ENCODE assay signal across 33 mouse cellular contexts in genomic region chr2:104163978-104164487, GRCm38 (mm10). TPM values are rescaled to one million over a fixed set of nuclear protein-coding genes. Genes with fewer than 3 reads are reported as not detected.
"Had no signal": no experiment of that assay in that cellular context is flagged by ENCODE, and none has a peak within 500 bp of the region (broad histone marks: within the 10 kb centered on the region; RNA-seq: fewer than 3 reads in every experiment).

No protein-coding gene starts in this region.

- DNase-seq: left cerebral cortex, postnatal 4 days; liver; liver, embryonic 13.5 days; liver, postnatal 0 days; lung, adult 18-20 months; lung, adult 2 months; lung, embryonic 14.5 days; lung, postnatal 10 days; lung, postnatal 14 days; lung, postnatal 36 days; lung, postnatal 4 days; midbrain, embryonic 14.5 days had no signal

- H3K27me3 ChIP-seq: limb, embryonic 12.5 days; limb, embryonic 13.5 days; limb, embryonic 15.5 days; liver, embryonic 12.5 days; liver, embryonic 13.5 days; liver, embryonic 15.5 days; lung, embryonic 15.5 days; midbrain, embryonic 12.5 days; midbrain, embryonic 15.5 days; neural tube, embryonic 12.5 days; neural tube, embryonic 13.5 days had no signal

- H3K4me1 ChIP-seq: limb, embryonic 10.5 days; limb, embryonic 12.5 days; limb, embryonic 13.5 days; liver, embryonic 12.5 days; liver, embryonic 13.5 days; liver, embryonic 15.5 days; lung, embryonic 15.5 days; megakaryocyte, embryonic 14.5 days; neural tube, embryonic 12.5 days had no signal

- H3K27ac ChIP-seq: limb, embryonic 10.5 days; limb, embryonic 12.5 days; limb, embryonic 13.5 days; limb, embryonic 15.5 days; liver, embryonic 12.5 days; liver, embryonic 13.5 days; liver, embryonic 14.5 days; liver, embryonic 15.5 days; lung, embryonic 15.5 days; macrophage; midbrain, embryonic 10.5 days; midbrain, embryonic 12.5 days; midbrain, embryonic 15.5 days; neural tube, embryonic 12.5 days; neural tube, embryonic 13.5 days had no signal

- H3K9me3 ChIP-seq: limb, embryonic 10.5 days; limb, embryonic 12.5 days; limb, embryonic 13.5 days; limb, embryonic 15.5 days; liver, embryonic 12.5 days; liver, embryonic 13.5 days; liver, embryonic 15.5 days; lung, embryonic 15.5 days; megakaryocyte, embryonic 14.5 days; midbrain, embryonic 10.5 days; midbrain, embryonic 12.5 days; midbrain, embryonic 15.5 days; neural tube, embryonic 12.5 days; neural tube, embryonic 13.5 days had no signal

- H3K36me3 ChIP-seq: limb, embryonic 10.5 days; limb, embryonic 12.5 days; limb, embryonic 13.5 days; limb, embryonic 15.5 days; liver, embryonic 12.5 days; liver, embryonic 13.5 days; liver, embryonic 15.5 days; lung, embryonic 15.5 days; midbrain, embryonic 10.5 days; midbrain, embryonic 12.5 days; midbrain, embryonic 15.5 days; neural tube, embryonic 12.5 days had no signal

- H3K4me3 ChIP-seq: limb, embryonic 10.5 days; limb, embryonic 12.5 days; limb, embryonic 13.5 days; limb, embryonic 15.5 days; liver, embryonic 12.5 days; liver, embryonic 13.5 days; liver, embryonic 15.5 days; lung, embryonic 15.5 days; megakaryocyte, embryonic 14.5 days; midbrain, embryonic 10.5 days; midbrain, embryonic 12.5 days; midbrain, embryonic 15.5 days; neural tube, embryonic 12.5 days; neural tube, embryonic 13.5 days had no signal

- H3K4me2 ChIP-seq: limb, embryonic 12.5 days; limb, embryonic 13.5 days; limb, embryonic 15.5 days; liver, embryonic 11.5 days; liver, embryonic 12.5 days; liver, embryonic 13.5 days; liver, embryonic 15.5 days; lung, embryonic 14.5 days; lung, embryonic 15.5 days; midbrain, embryonic 12.5 days; midbrain, embryonic 15.5 days; neural tube, embryonic 12.5 days; neural tube, embryonic 13.5 days had no signal

- ATAC-seq: liver, embryonic 12.5 days; liver, postnatal 0 days; lung, postnatal 0 days; midbrain, embryonic 15.5 days; midbrain, embryonic 16.5 days had no signal

- H3K9ac ChIP-seq: limb, embryonic 12.5 days; limb, embryonic 13.5 days; limb, embryonic 15.5 days; liver, embryonic 12.5 days; liver, embryonic 13.5 days; liver, embryonic 14.5 days; liver, embryonic 15.5 days; liver, postnatal 0 days; lung, embryonic 14.5 days; lung, embryonic 15.5 days; midbrain, embryonic 12.5 days; midbrain, embryonic 15.5 days; neural tube, embryonic 12.5 days; neural tube, embryonic 13.5 days had no signal

RNA-seq across cellular contexts. Expression of gene A930018P22Rik, which starts 41.5 kb away (rescaled TPM):
- polyA plus RNA-seq: limb, embryonic 10.5 days; limb, embryonic 11.5 days; limb, embryonic 12.5 days; limb, embryonic 13.5 days; limb, embryonic 15.5 days; liver, embryonic 11.5 days; lung, embryonic 14.5 days; lung, embryonic 15.5 days; lung, embryonic 16.5 days; macrophage; midbrain, embryonic 12.5 days; midbrain, embryonic 14.5 days; midbrain, embryonic 15.5 days; midbrain, embryonic 16.5 days; neural tube, embryonic 11.5 days had no signal
